Comparison of ENCODE assay signal across 29 mouse cellular contexts in genomic region chr16:30221161-30221782, GRCm38 (mm10). TPM values are rescaled to one million over a fixed set of nuclear protein-coding genes. Genes with fewer than 3 reads are reported as not detected.
DNase-seq lines count a peak whose midpoint lies in the region; ATAC-seq and TF ChIP-seq lines count a peak whose summit lies in the region.
"Had no signal": no experiment of that assay in that cellular context is flagged by ENCODE, and none has a peak within 500 bp of the region (broad histone marks: within the 10 kb centered on the region; RNA-seq: fewer than 3 reads in every experiment).

No protein-coding gene starts in this region.

- peaks cover 4% of the 10 kb centered on the region for H3K4me1 ChIP-seq in embryonic facial prominence, embryonic 15.5 days
- H3K4me1 ChIP-seq in embryonic facial prominence, embryonic 10.5 days: peaks cover 8% of the 10 kb centered on the region; the same call in 1 of the 2 replicates
- H3K4me1 ChIP-seq in liver, adult 2 months (ENCODE audit: control insufficient read depth, insufficient read depth, low read length): no peaks in the 10 kb centered on the region
- H3K4me1 ChIP-seq: hindbrain, embryonic 12.5 days; hindbrain, embryonic 15.5 days had no signal

- no peaks in the 10 kb centered on the region for H3K27me3 ChIP-seq in embryonic facial prominence, embryonic 15.5 days
- H3K27me3 ChIP-seq in embryonic facial prominence, embryonic 10.5 days (replicated peaks; ENCODE audit: low read depth, poor library complexity, severe bottlenecking): peaks cover 63% of the 10 kb centered on the region
- H3K27me3 ChIP-seq in liver, adult 2 months (ENCODE audit: control insufficient read depth, insufficient read depth, low read length): no peaks in the 10 kb centered on the region

- TF ChIP-seq POLR2A in liver, adult 2 months (IDR thresholded peaks at IDR 0.05; ENCODE audit: extremely low read depth, insufficient read depth, low read length): no peak

- no peak for TF ChIP-seq CTCF in liver, adult 2 months (IDR thresholded peaks at IDR 0.05; ENCODE audit: low read depth, low read length)

- no peak overlapping the region for H3K4me2 ChIP-seq in embryonic facial prominence, embryonic 15.5 days (replicated peaks)
- H3K4me2 ChIP-seq: heart, embryonic 11.5 days; hindbrain, embryonic 12.5 days; hindbrain, embryonic 15.5 days had no signal

- H3K79me2 ChIP-seq in liver, adult 2 months (ENCODE audit: control insufficient read depth, insufficient read depth, low read length): no peaks in the 10 kb centered on the region

- H3K4me3 ChIP-seq in embryonic facial prominence, embryonic 15.5 days (replicated peaks): no peak overlapping the region
- H3K4me3 ChIP-seq in embryonic facial prominence, embryonic 10.5 days: no peak overlapping the region
- no peak overlapping the region for H3K4me3 ChIP-seq in liver, adult 2 months (ENCODE audit: insufficient read depth, low read depth, low read length)
- H3K4me3 ChIP-seq: gastrocnemius, adult 2 months; hindbrain, embryonic 12.5 days; hindbrain, embryonic 15.5 days had no signal

- DNase-seq in embryonic facial prominence, embryonic 10.5 days (ENCODE audit: low spot score): no peak
- DNase-seq in kidney, adult 9 months: peak; percentile 53
- DNase-seq in kidney, postnatal 4 days: no peak
- peak; percentile 42 for DNase-seq in liver, adult 2 months (ENCODE audit: extremely low read depth, low read depth, low spot score)
- no peak for DNase-seq in liver
- DNase-seq: adrenal gland, adult 2 months; adrenal gland, postnatal 14 days; cerebellum, adult 11 months; cerebellum, adult 2 months; cerebellum, adult 9-11 months; cerebellum, postnatal 25 days; forebrain, postnatal 0 days; gastrocnemius, adult 2 months; gastrocnemius, postnatal 14 days; heart, adult 11 months had no signal

- no peak for ATAC-seq in embryonic facial prominence, embryonic 15.5 days (ENCODE audit: insufficient number of reproducible peaks, low FRiP score, low TSS enrichment, low read depth)
- ATAC-seq: CD4-positive, CD25-positive, alpha-beta regulatory T cell, adult 4 months; forebrain, embryonic 14.5 days; forebrain, postnatal 0 days had no signal

- WGBS in embryonic facial prominence, embryonic 15.5 days: 82% methylated on average over 13 of the region's 13 CpGs
- 88% methylated on average over 13 of the region's 13 CpGs for WGBS in embryonic facial prominence, embryonic 10.5 days
- 75% methylated on average over 13 of the region's 13 CpGs for WGBS in liver, adult 2 months

- H3K36me3 ChIP-seq in embryonic facial prominence, embryonic 15.5 days: no peaks in the 10 kb centered on the region
- no peaks in the 10 kb centered on the region for H3K36me3 ChIP-seq in embryonic facial prominence, embryonic 10.5 days (replicated peaks)
- no peaks in the 10 kb centered on the region for H3K36me3 ChIP-seq in liver, adult 2 months (ENCODE audit: control insufficient read depth, insufficient read depth, low read length)
- H3K36me3 ChIP-seq: hindbrain, embryonic 12.5 days; hindbrain, embryonic 15.5 days had no signal

- H3K27ac ChIP-seq in embryonic facial prominence, embryonic 15.5 days (replicated peaks): peak overlapping the region; percentile 35; the same call in 1 of the 2 replicates
- no peak overlapping the region for H3K27ac ChIP-seq in embryonic facial prominence, embryonic 10.5 days (replicated peaks)
- no peak overlapping the region for H3K27ac ChIP-seq in liver, adult 2 months (replicated peaks; ENCODE audit: insufficient read depth, low read depth, low read length)
- H3K27ac ChIP-seq: gastrocnemius, adult 2 months; hindbrain, embryonic 12.5 days; hindbrain, embryonic 15.5 days had no signal

- H3K9ac ChIP-seq in embryonic facial prominence, embryonic 15.5 days: no peak overlapping the region
- no peak overlapping the region for H3K9ac ChIP-seq in liver, adult 2 months (ENCODE audit: low read depth, low read length)
- H3K9ac ChIP-seq: forebrain, postnatal 0 days; hindbrain, embryonic 12.5 days; hindbrain, embryonic 15.5 days had no signal

- no peaks in the 10 kb centered on the region for H3K9me3 ChIP-seq in embryonic facial prominence, embryonic 15.5 days (replicated peaks)
- H3K9me3 ChIP-seq in embryonic facial prominence, embryonic 10.5 days: no peaks in the 10 kb centered on the region
- H3K9me3 ChIP-seq: hindbrain, embryonic 12.5 days; hindbrain, embryonic 15.5 days had no signal

RNA-seq across cellular contexts. Expression of gene Cpn2, which starts 46.0 kb away (rescaled TPM):
- not detected in 2 replicates for polyA plus RNA-seq in embryonic facial prominence, embryonic 15.5 days (2015; fragmentation: Nextera tagmentation; extraction: Ambion mirVana)
- not detected in 2 replicates for polyA plus RNA-seq in embryonic facial prominence, embryonic 10.5 days (2016; fragmentation: Nextera tagmentation; extraction: Ambion mirVana)
- total RNA-seq in liver, adult 2 months (2014; rRNA removed): 137 and 158 TPM in 2 replicates
- polyA plus RNA-seq in liver, adult 2 months (2012; rRNA removed): 263 and 285 TPM in 2 replicates
- total RNA-seq: common myeloid progenitor, adult 5-6 weeks; forebrain, postnatal 0 days; gastrocnemius, adult 2 months; gastrocnemius, postnatal 14 days; hematopoietic stem cell, adult 5-6 weeks; MEL had no signal
- polyA plus RNA-seq: CD4-positive, CD25-positive, alpha-beta regulatory T cell, adult 4 months; cerebellum, adult 2 months; embryonic facial prominence, embryonic 11.5 days; embryonic facial prominence, embryonic 14.5 days; forebrain, embryonic 11.5 days; forebrain, embryonic 14.5 days; forebrain, postnatal 0 days; frontal cortex, adult 2 months; heart, embryonic 11.5 days; heart, embryonic 14.5 days; hindbrain, embryonic 12.5 days; hindbrain, embryonic 15.5 days had no signal

Comparison
In these comparisons a context has a peak if more than half of its experiments do, and no peak if none do; other contexts are left out.
1. DNase-seq: peak in kidney, adult 9 months (single experiment) and liver, adult 2 months (single experiment); none in embryonic facial prominence, embryonic 10.5 days (single experiment), kidney, postnatal 4 days (0 of 2) and liver (single experiment).
2. RNA of gene Cpn2, which starts 46.0 kb away (polyA plus RNA-seq): 263 to 285 TPM in liver, adult 2 months; not detected in embryonic facial prominence, embryonic 15.5 days and not detected in embryonic facial prominence, embryonic 10.5 days; every median in the first group is over 100 times any median in the second.